Comparison of ENCODE assay signal across 25 mouse cellular contexts in genomic region chr4:48579475-48580110, GRCm38 (mm10). TPM values are rescaled to one million over a fixed set of nuclear protein-coding genes. Genes with fewer than 3 reads are reported as not detected.
DNase-seq lines count a peak whose midpoint lies in the region; ATAC-seq lines count a peak whose summit lies in the region.
"Had no signal": no experiment of that assay in that cellular context is flagged by ENCODE, and none has a peak within 500 bp of the region (broad histone marks: within the 10 kb centered on the region; RNA-seq: fewer than 3 reads in every experiment).

No protein-coding gene starts in this region.

- ATAC-seq in frontal cortex, adult (ENCODE audit: low TSS enrichment), result peak; percentile 71
- ATAC-seq: CD4-positive, CD25-positive, alpha-beta regulatory T cell, adult 4 months; forebrain, embryonic 14.5 days; inflammation-experienced regulatory T-cells, adult 6 months; lung, postnatal 0 days; midbrain, embryonic 13.5 days had no signal

- DNase-seq in frontal cortex, postnatal 14 days (ENCODE audit: low spot score in 2 of 2), result no peak
- DNase-seq in ES-CJ7 (ENCODE audit: low read depth, low spot score) (peak; percentile 79), ZHBTc4 (ENCODE audit: low read depth, low spot score) (peak; percentile 86)
- DNase-seq in brain, adult 2 months (ENCODE audit: low read depth, low spot score), result peak; percentile 68
- no peak for DNase-seq in cerebellum, adult 11 months
- DNase-seq in left cerebral cortex, postnatal 14 days (ENCODE audit: low spot score in 2 of 2), result no peak
- DNase-seq: cerebellum, adult 8-10 months; cerebellum, postnatal 36 days; gastrocnemius, adult 2 months; heart, postnatal 10 days; kidney, adult 18-20 months; kidney, postnatal 25 days; layer of hippocampus, postnatal 36 days; liver, embryonic 13.5 days; lung, adult 18-20 months; lung, postnatal 4 days; thymus, postnatal 14 days had no signal

- intact Hi-C loops in left cerebral cortex, postnatal 14 days (cut with DNase I), result loop anchor here (5.0 kb wide), 1 partner anchor 37 kb away; no protein-coding TSS in a partner anchor

RNA-seq across cellular contexts. Expression of gene Tmeff1, which starts 5.4 kb away (rescaled TPM):
- total RNA-seq in left cerebral cortex, postnatal 14 days (2021), result 100 to 1,000 TPM; 124 to 134 TPM
- total RNA-seq: G1E; megakaryocyte-erythroid progenitor cell, adult 5-6 weeks had no signal

RNA-seq across cellular contexts. Expression of gene Msantd3, which starts 39.9 kb away (rescaled TPM):
- 10 to 100 TPM; 25.4 to 27.6 TPM for total RNA-seq in left cerebral cortex, postnatal 14 days (2021)

Comparison
In these comparisons a context has a peak if more than half of its experiments do, and no peak if none do; other contexts are left out.
1. DNase-seq: peak in ES-CJ7 (single experiment), ZHBTc4 (single experiment) and brain, adult 2 months (single experiment); none in frontal cortex, postnatal 14 days (0 of 2), cerebellum, adult 11 months (single experiment) and left cerebral cortex, postnatal 14 days (0 of 2).